Mouse (Mus musculus) C2C12 (cell line): ENCODE measurements around the gene Exoc4.

Experiments used
- CTCF ChIP-seq: IDR thresholded peaks from one replicate; pipeline ENCODE4 v1.5.1; 2011; ENCODE audit not compliant: control insufficient read depth, insufficient read depth, insufficient read length
- FOSL1 ChIP-seq: IDR thresholded peaks from one replicate; pipeline ENCODE4 v1.8.0; 2011; ENCODE audit warnings: mild to moderate bottlenecking, low read length; ENCODE audit not compliant: poor library complexity, insufficient read depth, severe bottlenecking
- USF1 ChIP-seq: IDR thresholded peaks from one replicate; pipeline ENCODE4 v1.6.1; 2011; ENCODE audit warnings: low read depth, mild to moderate bottlenecking, control low read depth, moderate library complexity

DNA sequence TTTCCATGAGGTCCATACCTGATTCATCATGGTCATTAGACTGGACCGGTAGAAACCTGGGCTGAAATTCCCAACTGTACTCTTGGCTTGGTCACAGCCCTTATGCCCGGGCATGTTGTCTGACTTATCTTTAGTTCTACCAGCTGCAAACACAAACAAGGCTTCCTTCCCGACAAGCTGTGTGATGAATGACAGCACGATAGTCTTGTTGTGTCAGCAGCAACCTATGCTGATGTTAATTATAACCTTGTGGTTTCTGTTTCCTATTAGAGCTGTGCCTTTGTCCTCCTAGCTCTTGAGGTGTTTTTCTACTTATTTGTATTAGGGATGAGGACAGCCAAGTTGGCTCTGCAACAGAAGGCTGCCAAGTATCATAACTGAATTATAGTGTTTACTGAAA lies 472.3 kb downstream of the Exoc4 start:
- TF ChIP-seq CTCF, result no peak
- no peak for TF ChIP-seq USF1
- TF ChIP-seq FOSL1, result no peak
